Mouse (Mus musculus) myocyte (in vitro differentiated cells): ENCODE results near the gene Mmp14. TPM values are rescaled to one million over a fixed set of nuclear protein-coding genes. Genes with fewer than 3 reads are reported as not detected.

Experiments used
- H3K27me3 ChIP-seq: one replicate; pipeline ENCODE4 v1.6.1; 2011; ENCODE audit not compliant: control insufficient read depth, insufficient read depth, insufficient read length
- H3K36me3 ChIP-seq: one replicate; pipeline ENCODE4 v1.6.1; 2011; ENCODE audit not compliant: control insufficient read depth, insufficient read depth
- H3K4me2 ChIP-seq: one replicate; pipeline ENCODE4 v1.6.1; 2011; ENCODE audit warnings: low read depth, control low read depth
- H3K4me3 ChIP-seq: one replicate; pipeline ENCODE4 v1.5.1; 2011; ENCODE audit warnings: mild to moderate bottlenecking, control low read depth, moderate library complexity
- H3K79me2 ChIP-seq: one replicate; pipeline ENCODE4 v1.6.1; 2011; ENCODE audit not compliant: control insufficient read depth, insufficient read depth
- H3ac ChIP-seq: one replicate; pipeline ENCODE4 v1.6.1; 2011; ENCODE audit not compliant: control insufficient read depth, insufficient read length
- CEBPB ChIP-seq: IDR thresholded peaks from 2 replicates; pipeline ENCODE4 v1.6.1; 2011; ENCODE audit warnings: mild to moderate bottlenecking, moderate library complexity; ENCODE audit not compliant: poor library complexity, insufficient read depth, severe bottlenecking
- E2F4 ChIP-seq: IDR thresholded peaks from one replicate; pipeline ENCODE4 v1.6.1; 2011; ENCODE audit warnings: mild to moderate bottlenecking, control low read depth, moderate library complexity; ENCODE audit not compliant: insufficient read depth
- MAX ChIP-seq: IDR thresholded peaks from one replicate; pipeline ENCODE4 v1.6.1; 2011; ENCODE audit warnings: low read depth, mild to moderate bottlenecking, control low read depth
- MYOD1 ChIP-seq, 3 experiments: IDR thresholded peaks; one replicate each; pipeline ENCODE4 v1.6.1; 2011; ENCODE audit warnings: control low read depth in 2 of 3, low read depth in 2 of 3, mild to moderate bottlenecking in 2 of 3, moderate library complexity in 1 of 3; ENCODE audit not compliant: insufficient read length in 2 of 3, control insufficient read depth in 1 of 3
- MYOG ChIP-seq, 3 experiments: IDR thresholded peaks; one replicate each; pipeline ENCODE4 v1.6.1; 2011; ENCODE audit warnings: control low read depth in 2 of 3, low read depth in 2 of 3, mild to moderate bottlenecking in 2 of 3; ENCODE audit not compliant: insufficient read length in 2 of 3, control insufficient read depth in 1 of 3, insufficient read depth in 1 of 3
- POLR2A ChIP-seq: IDR thresholded peaks from one replicate; pipeline ENCODE4 v1.6.1; 2011; ENCODE audit warnings: low read depth, mild to moderate bottlenecking, control low read depth, moderate library complexity; ENCODE audit not compliant: insufficient read length
- POLR2AphosphoS2 ChIP-seq: IDR thresholded peaks from one replicate; pipeline ENCODE4 v1.6.1; 2011; ENCODE audit warnings: low read depth, control low read depth; ENCODE audit not compliant: insufficient read length
- REST ChIP-seq: IDR thresholded peaks from one replicate; pipeline ENCODE4 v1.6.1; 2011; ENCODE audit warnings: mild to moderate bottlenecking, control low read depth, moderate library complexity; ENCODE audit not compliant: insufficient read depth, insufficient read length
- SRF ChIP-seq: IDR thresholded peaks from one replicate; pipeline ENCODE4 v1.6.1; 2011; ENCODE audit warnings: low read depth; ENCODE audit not compliant: control insufficient read depth, insufficient read length
- TCF12 ChIP-seq: IDR thresholded peaks from one replicate; pipeline ENCODE4 v1.6.1; 2011; ENCODE audit warnings: mild to moderate bottlenecking, control low read depth; ENCODE audit not compliant: poor library complexity, insufficient read depth, severe bottlenecking
- TCF3 ChIP-seq: IDR thresholded peaks from one replicate; pipeline ENCODE4 v1.6.1; 2011; ENCODE audit warnings: low read depth, control low read depth; ENCODE audit not compliant: insufficient read length
- USF1 ChIP-seq: IDR thresholded peaks from one replicate; pipeline ENCODE4 v1.6.1; 2011; ENCODE audit warnings: low read depth, mild to moderate bottlenecking, control low read depth, moderate library complexity
- polyA plus RNA-seq: library from polyadenylated mRNA; unstranded; fragments of >200 nt; fragmentation: generic; extraction: Trizol; gene quantifications from one replicate; pipeline ENCODE4 v1.2.1, GENCODE M21; 2012; ENCODE audit warnings: missing spikeins

The Mmp14 gene
- polyA plus RNA-seq, 1 experiment = 108 TPM

GRCm38 (mm10) chr14:54421014-54421413, 10.4 kb upstream of the Mmp14 start:
- Histone ChIP-seq H3K36me3 (no peaks in the 10 kb centered on the region), H3K4me2 (no peak overlapping the region), H3ac (no peak overlapping the region), H3K4me3 (no peak overlapping the region), H3K27me3 (no peaks in the 10 kb centered on the region), H3K79me2 (no peaks in the 10 kb centered on the region)
- TF ChIP-seq CEBPB (no peak), MYOG (IDR thresholded peaks at IDR 0.05; ENCODE audit: control insufficient read depth in 1 of 3, insufficient read depth in 1 of 3, insufficient read length in 2 of 3, low read depth in 2 of 3) (no peak), SRF (no peak)

- TF ChIP-seq TCF3 = no peak
Measured at GRCm38 (mm10) chr14:54423406-54423805, 8.0 kb upstream of the Mmp14 start.

GRCm38 (mm10) chr14:54424634-54425033, 6.8 kb upstream of the Mmp14 start:
- Histone ChIP-seq H3K27me3 (no peaks in the 10 kb centered on the region), H3K4me2 (no peak overlapping the region), H3K79me2 (peaks cover 16% of the 10 kb centered on the region), H3K4me3 (no peak overlapping the region), H3ac (no peak overlapping the region), H3K36me3 (no peaks in the 10 kb centered on the region)
- no peak for TF ChIP-seq USF1
- TF ChIP-seq MAX = no peak
- TF ChIP-seq E2F4 = no peak
- TF ChIP-seq REST = no peak

More at GRCm38 (mm10) chr14:54423406-54423805, 8.0 kb upstream of the Mmp14 start:
- Histone ChIP-seq H3K4me2 (no peak overlapping the region), H3K27me3 (no peaks in the 10 kb centered on the region), H3K36me3 (no peaks in the 10 kb centered on the region), H3K4me3 (no peak overlapping the region), H3ac (no peak overlapping the region), H3K79me2 (peaks cover 14% of the 10 kb centered on the region)

GRCm38 (mm10) chr14:54425540-54425939, 5.9 kb upstream of the Mmp14 start:
- no peak overlapping the region for H3ac ChIP-seq
- no peaks in the 10 kb centered on the region for H3K27me3 ChIP-seq
- H3K79me2 ChIP-seq = peaks cover 16% of the 10 kb centered on the region
- TF ChIP-seq REST = no peak
- TF ChIP-seq MYOG (IDR thresholded peaks at IDR 0.05; ENCODE audit: control insufficient read depth in 1 of 3, insufficient read depth in 1 of 3, insufficient read length in 2 of 3, low read depth in 2 of 3) = no peak
- TF ChIP-seq POLR2A = no peak
- no peak for TF ChIP-seq CEBPB
- no peak for TF ChIP-seq POLR2AphosphoS2
- TF ChIP-seq TCF12 = no peak
- TF ChIP-seq SRF = no peak
- TF ChIP-seq MYOD1 (IDR thresholded peaks at IDR 0.05; ENCODE audit: control insufficient read depth in 1 of 3, insufficient read length in 2 of 3, low read depth in 2 of 3) = no peak
- TF ChIP-seq E2F4 = no peak
- no peak for TF ChIP-seq MAX
- TF ChIP-seq USF1 = no peak
- no peak for TF ChIP-seq TCF3
- peak overlapping the region; percentile 94 for H3K4me3 ChIP-seq
- H3K36me3 ChIP-seq = no peaks in the 10 kb centered on the region
- peak overlapping the region; percentile 71 for H3K4me2 ChIP-seq

- Histone ChIP-seq H3K4me2 (peak overlapping the region; percentile 71), H3K4me3 (peak overlapping the region; percentile 94), H3K79me2 (peaks cover 21% of the 10 kb centered on the region), H3ac (peak overlapping the region; percentile 75), H3K36me3 (no peaks in the 10 kb centered on the region), H3K27me3 (no peaks in the 10 kb centered on the region)
- TF ChIP-seq CEBPB = no peak
- TF ChIP-seq MYOG (IDR thresholded peaks at IDR 0.05; ENCODE audit: control insufficient read depth in 1 of 3, insufficient read depth in 1 of 3, insufficient read length in 2 of 3, low read depth in 2 of 3) = no peak
- no peak for TF ChIP-seq USF1
- no peak for TF ChIP-seq SRF
- TF ChIP-seq MAX = no peak
- no peak for TF ChIP-seq POLR2A
- no peak for TF ChIP-seq E2F4
- TF ChIP-seq POLR2AphosphoS2 = no peak
Measured at GRCm38 (mm10) chr14:54426003-54426688, 5.3 kb upstream of the Mmp14 start.
